Mouse (Mus musculus): ENCODE measurements at regions not wholly inside any gene's neighbourhood (a gene's known extent, or its start where the extent isn't known, plus 50 kb on each side); places are given as distances from the start of the nearest gene placed in this dataset.
A peak's percentile ranks its signal among the peaks of the same experiment; 100 is the strongest.

GRCm38 (mm10) chr4:153236680-153237079 lies 245.9 kb downstream of the Ajap1 start:
- Histone ChIP-seq H3K27me3 (ENCODE audit: insufficient read depth, low read length) (no peaks in the 10 kb centered on the region), H3K9ac (replicated peaks; ENCODE audit: low read length) (no peak overlapping the region), H3K4me2 (replicated peaks; ENCODE audit: low read depth, low read length) (peak overlapping the region; percentile 32), H3K4me3 (ENCODE audit: low read length) (no peak overlapping the region), H3K27ac (ENCODE audit: low read length) (no peak overlapping the region), H3K4me1 (ENCODE audit: insufficient read depth, low read length) (peaks cover 4% of the 10 kb centered on the region; the same call in 1 of the 2 replicates), H3K36me3 (ENCODE audit: insufficient read depth, low read length) (no peaks in the 10 kb centered on the region), H3K9me3 (ENCODE audit: low read length) (peaks cover 9% of the 10 kb centered on the region; the same call in 1 of the 2 replicates)
- peak; percentile 64 for ATAC-seq (ENCODE audit: low FRiP score, low TSS enrichment)
- WGBS = 11% methylated on average over 12 of the region's 12 CpGs

DNA sequence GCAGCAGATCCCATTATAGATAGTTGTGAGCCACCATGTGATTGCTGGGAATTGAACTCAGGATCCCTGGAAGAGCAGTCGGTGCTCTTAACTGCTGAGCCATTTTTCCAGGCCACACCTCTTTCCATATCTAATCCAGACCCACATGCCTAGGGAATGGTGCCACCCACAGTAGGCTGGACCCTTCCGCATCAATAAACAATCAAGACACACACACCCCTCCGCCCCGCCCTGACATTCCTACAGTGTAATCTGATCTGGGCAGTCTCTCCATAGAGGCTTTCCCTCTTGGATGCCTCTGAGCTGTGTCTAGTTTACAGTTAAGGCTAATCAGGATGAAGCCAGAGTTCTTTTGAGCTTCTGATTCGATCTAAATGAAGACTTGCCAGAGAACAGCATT lies 248.8 kb downstream of the Ajap1 start:
- H3K27me3 ChIP-seq (ENCODE audit: insufficient read depth, low read length) = no peaks in the 10 kb centered on the region
- 67% methylated on average over 5 of the region's 5 CpGs for WGBS
- H3K4me1 ChIP-seq (ENCODE audit: insufficient read depth, low read length) = peaks cover 4% of the 10 kb centered on the region; the same call in 1 of the 2 replicates
- H3K4me2 ChIP-seq (replicated peaks; ENCODE audit: low read depth, low read length) = no peak overlapping the region
- no peaks in the 10 kb centered on the region for H3K36me3 ChIP-seq (ENCODE audit: insufficient read depth, low read length)
- peak; percentile 50; the same call in 1 of the 2 replicates for ATAC-seq (ENCODE audit: low FRiP score, low TSS enrichment)
- no peak overlapping the region for H3K27ac ChIP-seq (ENCODE audit: low read length)
- H3K4me3 ChIP-seq (ENCODE audit: low read length) = no peak overlapping the region
- peaks cover 9% of the 10 kb centered on the region; the same call in 1 of the 2 replicates for H3K9me3 ChIP-seq (ENCODE audit: low read length)
- no peak overlapping the region for H3K9ac ChIP-seq (replicated peaks; ENCODE audit: low read length)

DNA sequence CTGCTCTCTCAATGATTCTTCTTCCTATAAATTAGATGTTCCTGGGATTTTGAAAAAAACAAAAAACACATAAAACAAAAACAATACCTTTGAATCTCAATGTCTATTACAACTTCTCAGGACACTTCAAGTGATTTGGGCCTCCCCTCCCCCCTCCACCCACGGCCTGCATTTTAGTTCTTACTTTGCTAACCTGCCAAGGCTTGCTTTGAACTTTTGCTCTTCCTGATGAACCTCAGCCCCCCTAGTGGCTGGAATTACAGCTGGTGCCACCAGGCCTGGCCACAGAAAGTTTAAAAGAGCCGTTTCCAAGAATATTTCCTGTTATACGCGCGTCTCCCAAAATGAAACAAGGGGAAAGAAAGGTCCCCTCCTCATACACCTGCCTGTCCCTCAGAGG lies 253.4 kb downstream of the Ajap1 start:
- Histone ChIP-seq H3K9me3 (ENCODE audit: low read length) (peaks cover 9% of the 10 kb centered on the region; the same call in 1 of the 2 replicates), H3K4me3 (ENCODE audit: low read length) (no peak overlapping the region), H3K27me3 (ENCODE audit: insufficient read depth, low read length) (no peaks in the 10 kb centered on the region), H3K36me3 (ENCODE audit: insufficient read depth, low read length) (no peaks in the 10 kb centered on the region), H3K4me2 (replicated peaks; ENCODE audit: low read depth, low read length) (no peak overlapping the region), H3K9ac (replicated peaks; ENCODE audit: low read length) (no peak overlapping the region), H3K4me1 (ENCODE audit: insufficient read depth, low read length) (peaks cover 10% of the 10 kb centered on the region; the same call in 1 of the 2 replicates), H3K27ac (ENCODE audit: low read length) (no peak overlapping the region)
- 57% methylated on average over 5 of the region's 5 CpGs for WGBS
- no peak for ATAC-seq (ENCODE audit: low FRiP score, low TSS enrichment)

DNA sequence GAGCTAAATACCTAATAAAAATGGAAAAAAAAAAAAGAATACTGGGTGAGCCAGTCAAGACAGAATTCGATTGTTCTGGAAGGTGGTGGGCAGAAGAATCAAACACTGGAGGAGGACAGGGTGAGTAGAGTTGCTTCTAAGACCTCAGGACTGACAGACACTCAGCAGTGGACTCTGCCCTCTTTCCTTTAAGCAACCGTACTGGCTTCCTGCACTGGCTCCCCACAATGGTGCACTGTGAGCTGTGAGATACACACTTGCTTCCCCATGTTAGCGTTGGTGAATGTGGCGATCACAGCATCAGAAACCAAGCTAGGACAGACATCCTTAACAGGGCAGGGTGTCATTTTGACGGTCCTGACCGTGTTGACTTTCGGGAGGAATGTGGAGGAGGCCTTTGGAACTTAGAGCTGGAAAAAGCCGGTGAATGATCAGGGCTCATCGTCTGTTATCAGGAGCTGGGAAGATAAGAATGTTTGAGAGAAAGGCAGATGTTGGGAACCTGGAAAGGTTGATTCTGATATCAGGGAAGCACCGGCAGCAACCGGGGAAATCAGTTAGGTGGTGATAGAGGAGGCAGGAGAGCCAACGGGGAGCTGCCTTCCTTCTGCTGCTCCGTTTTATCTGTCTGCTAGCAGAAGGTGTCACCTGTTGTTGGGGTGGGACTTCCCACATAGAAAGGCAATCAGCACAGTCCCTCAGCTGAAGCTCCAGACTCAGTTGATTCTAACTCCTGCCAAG lies 254.8 kb downstream of the Ajap1 start:
- H3K9me3 ChIP-seq (ENCODE audit: low read length) = peaks cover 6% of the 10 kb centered on the region; the same call in 1 of the 2 replicates
- no peaks in the 10 kb centered on the region for H3K27me3 ChIP-seq (ENCODE audit: insufficient read depth, low read length)
- no peak overlapping the region for H3K9ac ChIP-seq (replicated peaks; ENCODE audit: low read length)
- ATAC-seq (ENCODE audit: low FRiP score, low TSS enrichment) = no peak
- no peak overlapping the region for H3K27ac ChIP-seq (ENCODE audit: low read length)
- peaks cover 11% of the 10 kb centered on the region; the same call in 1 of the 2 replicates for H3K4me1 ChIP-seq (ENCODE audit: insufficient read depth, low read length)
- no peak overlapping the region for H3K4me2 ChIP-seq (replicated peaks; ENCODE audit: low read depth, low read length)
- no peaks in the 10 kb centered on the region for H3K36me3 ChIP-seq (ENCODE audit: insufficient read depth, low read length)
- no peak overlapping the region for H3K4me3 ChIP-seq (ENCODE audit: low read length)
- 73% methylated on average over 13 of the region's 13 CpGs for WGBS

GRCm38 (mm10) chr4:153224618-153225177 lies 257.9 kb downstream of the Ajap1 start:
- Histone ChIP-seq H3K4me2 (replicated peaks; ENCODE audit: low read depth, low read length) (no peak overlapping the region), H3K9ac (replicated peaks; ENCODE audit: low read length) (no peak overlapping the region), H3K36me3 (ENCODE audit: insufficient read depth, low read length) (no peaks in the 10 kb centered on the region), H3K27ac (ENCODE audit: low read length) (peak overlapping the region; percentile 49; the same call in 1 of the 2 replicates), H3K4me3 (ENCODE audit: low read length) (no peak overlapping the region), H3K9me3 (ENCODE audit: low read length) (no peaks in the 10 kb centered on the region), H3K27me3 (ENCODE audit: insufficient read depth, low read length) (no peaks in the 10 kb centered on the region), H3K4me1 (ENCODE audit: insufficient read depth, low read length) (peaks cover 19% of the 10 kb centered on the region; the same call in 1 of the 2 replicates)
- peak; percentile 66 for ATAC-seq (ENCODE audit: low FRiP score, low TSS enrichment)
- WGBS = 8% methylated on average over 6 of the region's 6 CpGs

- Histone ChIP-seq H3K4me3 (ENCODE audit: low read length) (no peak overlapping the region), H3K27me3 (ENCODE audit: insufficient read depth, low read length) (no peaks in the 10 kb centered on the region), H3K4me2 (replicated peaks; ENCODE audit: low read depth, low read length) (no peak overlapping the region), H3K9me3 (ENCODE audit: low read length) (no peaks in the 10 kb centered on the region), H3K9ac (replicated peaks; ENCODE audit: low read length) (no peak overlapping the region), H3K27ac (ENCODE audit: low read length) (no peak overlapping the region), H3K4me1 (ENCODE audit: insufficient read depth, low read length) (peaks cover 20% of the 10 kb centered on the region; the same call in 1 of the 2 replicates), H3K36me3 (ENCODE audit: insufficient read depth, low read length) (no peaks in the 10 kb centered on the region)
- WGBS = 80% methylated on average over 5 of the region's 5 CpGs
- no peak for ATAC-seq (ENCODE audit: low FRiP score, low TSS enrichment)
Measured at GRCm38 (mm10) chr4:153223019-153223418, 259.6 kb downstream of the Ajap1 start.

GRCm38 (mm10) chr4:153220485-153220884 lies 262.1 kb downstream of the Ajap1 start:
- Histone ChIP-seq H3K4me1 (ENCODE audit: insufficient read depth, low read length) (peaks cover 20% of the 10 kb centered on the region; the same call in 1 of the 2 replicates), H3K4me2 (replicated peaks; ENCODE audit: low read depth, low read length) (no peak overlapping the region), H3K27ac (ENCODE audit: low read length) (no peak overlapping the region), H3K27me3 (ENCODE audit: insufficient read depth, low read length) (no peaks in the 10 kb centered on the region), H3K9ac (replicated peaks; ENCODE audit: low read length) (no peak overlapping the region), H3K4me3 (ENCODE audit: low read length) (no peak overlapping the region), H3K9me3 (ENCODE audit: low read length) (no peaks in the 10 kb centered on the region), H3K36me3 (ENCODE audit: insufficient read depth, low read length) (no peaks in the 10 kb centered on the region)
- ATAC-seq (ENCODE audit: low FRiP score, low TSS enrichment) = no peak
- WGBS = 26% methylated on average over 5 of the region's 6 CpGs

GRCm38 (mm10) chr4:153220074-153220473 lies 262.5 kb downstream of the Ajap1 start:
- Histone ChIP-seq H3K9ac (replicated peaks; ENCODE audit: low read length) (no peak overlapping the region), H3K9me3 (ENCODE audit: low read length) (no peaks in the 10 kb centered on the region), H3K4me2 (replicated peaks; ENCODE audit: low read depth, low read length) (no peak overlapping the region), H3K27ac (ENCODE audit: low read length) (no peak overlapping the region), H3K27me3 (ENCODE audit: insufficient read depth, low read length) (no peaks in the 10 kb centered on the region), H3K4me1 (ENCODE audit: insufficient read depth, low read length) (peaks cover 18% of the 10 kb centered on the region; the same call in 1 of the 2 replicates), H3K36me3 (ENCODE audit: insufficient read depth, low read length) (no peaks in the 10 kb centered on the region), H3K4me3 (ENCODE audit: low read length) (no peak overlapping the region)
- ATAC-seq (ENCODE audit: low FRiP score, low TSS enrichment) = 0 out of 2 replicates have a peak, but pooled peaks have one; percentile 40
- 19% methylated on average over 7 of the region's 7 CpGs for WGBS

DNA sequence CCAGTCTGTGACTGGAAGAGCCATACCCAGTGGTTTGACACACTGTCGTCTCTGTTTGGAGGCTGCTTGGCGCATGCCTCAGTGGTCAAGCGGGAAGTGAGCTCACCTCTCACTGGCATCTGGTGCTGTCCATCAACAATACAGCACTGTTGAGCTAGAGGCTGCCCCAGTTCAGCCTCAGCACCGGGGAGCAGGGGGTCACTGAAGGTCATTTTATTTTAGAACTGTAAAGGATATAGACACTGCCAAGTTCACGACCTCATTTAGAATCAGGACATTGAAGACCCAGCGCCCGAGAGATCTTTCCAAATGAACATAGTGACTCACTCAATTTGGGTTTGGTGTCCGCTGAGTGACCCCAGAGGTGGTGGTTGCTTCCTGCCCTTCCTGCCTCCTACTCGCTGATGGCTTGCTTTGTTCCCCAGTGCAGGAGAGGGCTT lies 265.1 kb downstream of the Ajap1 start:
- no peaks in the 10 kb centered on the region for H3K27me3 ChIP-seq (ENCODE audit: insufficient read depth, low read length)
- H3K4me2 ChIP-seq (replicated peaks; ENCODE audit: low read depth, low read length) = no peak overlapping the region
- H3K27ac ChIP-seq (ENCODE audit: low read length) = no peak overlapping the region
- WGBS = 55% methylated on average over 9 of the region's 9 CpGs
- peak; percentile 49; the same call in 1 of the 2 replicates for ATAC-seq (ENCODE audit: low FRiP score, low TSS enrichment)
- no peak overlapping the region for H3K9ac ChIP-seq (replicated peaks; ENCODE audit: low read length)
- no peaks in the 10 kb centered on the region for H3K36me3 ChIP-seq (ENCODE audit: insufficient read depth, low read length)
- H3K9me3 ChIP-seq (ENCODE audit: low read length) = no peaks in the 10 kb centered on the region
- no peak overlapping the region for H3K4me3 ChIP-seq (ENCODE audit: low read length)
- H3K4me1 ChIP-seq (ENCODE audit: insufficient read depth, low read length) = peaks cover 10% of the 10 kb centered on the region; the same call in 1 of the 2 replicates

- Histone ChIP-seq H3K4me3 (ENCODE audit: low read length) (no peak overlapping the region), H3K4me1 (ENCODE audit: insufficient read depth, low read length) (peaks cover 19% of the 10 kb centered on the region), H3K9me3 (ENCODE audit: low read length) (no peaks in the 10 kb centered on the region), H3K9ac (replicated peaks; ENCODE audit: low read length) (no peak overlapping the region), H3K4me2 (replicated peaks; ENCODE audit: low read depth, low read length) (no peak overlapping the region), H3K36me3 (ENCODE audit: insufficient read depth, low read length) (no peaks in the 10 kb centered on the region), H3K27ac (ENCODE audit: low read length) (no peak overlapping the region), H3K27me3 (ENCODE audit: insufficient read depth, low read length) (no peaks in the 10 kb centered on the region)
- no peak for ATAC-seq (ENCODE audit: low FRiP score, low TSS enrichment)
- 33% methylated on average over 11 of the region's 11 CpGs for WGBS
Measured at GRCm38 (mm10) chr4:153212095-153212494, 270.5 kb downstream of the Ajap1 start.

Data from kidney, embryonic 16.5 days (tissue).